In the genomic region with DNA sequence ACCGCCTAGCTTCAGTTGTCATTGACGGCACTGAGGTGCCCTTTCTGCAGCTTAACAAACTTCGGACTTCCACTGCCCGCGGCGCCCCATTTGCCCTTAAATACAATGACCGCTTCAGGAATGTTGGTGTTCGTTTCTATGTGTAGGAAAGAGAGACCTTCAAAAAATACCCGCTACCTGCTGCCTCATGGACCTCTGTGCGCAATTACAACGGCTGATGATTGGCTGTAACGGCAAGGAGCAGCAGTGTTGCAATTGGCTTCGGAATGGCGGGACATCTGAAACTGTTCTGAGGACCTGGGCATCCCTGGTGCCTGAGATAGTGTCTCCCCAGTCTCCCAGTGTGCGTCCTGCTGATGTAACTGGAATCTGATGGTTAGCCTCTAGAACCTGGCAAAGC, we compare ENCODE assay signal across 8 mouse cellular contexts. TPM values are rescaled to one million over a fixed set of nuclear protein-coding genes. Genes with fewer than 3 reads are reported as not detected.
DNase-seq lines count a peak whose midpoint lies in the region; ATAC-seq lines count a peak whose summit lies in the region.

No protein-coding gene starts in this region.

- H3K9me3 ChIP-seq in embryonic facial prominence, embryonic 14.5 days (ENCODE audit: control insufficient read depth, low read length): no peaks in the 10 kb centered on the region

- 2% methylated on average over 15 of the region's 15 CpGs for WGBS in embryonic facial prominence, embryonic 14.5 days

- H3K27me3 ChIP-seq in embryonic facial prominence, embryonic 14.5 days (replicated peaks; ENCODE audit: control insufficient read depth, insufficient read depth, low read length): 0 out of 2 replicates have a peak, but pooled peaks cover 3% of the 10 kb centered on the region

- intact Hi-C loops in heart, postnatal 10 days (cut with DNase I): loop anchor here (2.0 kb wide), 1 partner anchor 27 kb away; a partner anchor contains a TSS

- peak; percentile 46 to 71 for DNase-seq in spleen, postnatal 4 days (ENCODE audit: low spot score in 2 of 2)
- DNase-seq in spleen, adult 12 weeks (ENCODE audit: low spot score): no peak
- peak; percentile 35 for DNase-seq in embryonic facial prominence, embryonic 14.5 days (ENCODE audit: low spot score)
- DNase-seq in heart, postnatal 10 days: peak; percentile 30 to 52
- peak; percentile 28 to 42 for DNase-seq in layer of hippocampus, postnatal 14 days (ENCODE audit: low spot score in 2 of 2)
- peak; percentile 39 for DNase-seq in lung, postnatal 10 days
- DNase-seq in right cerebral cortex, postnatal 4 days: peak; percentile 33
- DNase-seq in urinary bladder, postnatal 36 days (ENCODE audit: low spot score in 2 of 2): no peak

- peak overlapping the region; percentile 78 for H3K4me3 ChIP-seq in embryonic facial prominence, embryonic 14.5 days (ENCODE audit: low read depth, low read length)

- ATAC-seq in embryonic facial prominence, embryonic 14.5 days (ENCODE audit: low read depth): peak; percentile 51; the same call in 1 of the 2 replicates

- H3K4me1 ChIP-seq in embryonic facial prominence, embryonic 14.5 days (ENCODE audit: control insufficient read depth, insufficient read depth, low read length): peaks cover 5% of the 10 kb centered on the region; the same call in 1 of the 2 replicates

- peak overlapping the region; percentile 96 for H3K4me2 ChIP-seq in embryonic facial prominence, embryonic 14.5 days (ENCODE audit: low read depth, low read length)

- peak overlapping the region; percentile 83 for H3K9ac ChIP-seq in embryonic facial prominence, embryonic 14.5 days (ENCODE audit: low read depth, low read length)

- peaks cover 9% of the 10 kb centered on the region; the same call in 1 of the 2 replicates for H3K36me3 ChIP-seq in embryonic facial prominence, embryonic 14.5 days (ENCODE audit: control insufficient read depth, insufficient read depth, low read length)

- H3K27ac ChIP-seq in embryonic facial prominence, embryonic 14.5 days (replicated peaks; ENCODE audit: low read depth, low read length): peak overlapping the region; percentile 45; the same call in 1 of the 2 replicates

RNA-seq across cellular contexts. Expression of a gene that starts 0.4 kb away (rescaled TPM):
- polyA plus RNA-seq in embryonic facial prominence, embryonic 14.5 days (2014; fragmentation: Nextera tagmentation; extraction: Ambion mirVana): 17.0 and 20.7 TPM in 2 replicates
- 1 to 10 TPM; 3.8 to 6.2 TPM for total RNA-seq in heart, postnatal 10 days (2021)
- 10 to 100 TPM; 10.6 to 10.7 TPM for total RNA-seq in layer of hippocampus, postnatal 14 days (2021)

RNA-seq across cellular contexts. Expression of a gene that starts 15.6 kb away (rescaled TPM):
- 6.8 and 8.3 TPM in 2 replicates for polyA plus RNA-seq in embryonic facial prominence, embryonic 14.5 days (2014; fragmentation: Nextera tagmentation; extraction: Ambion mirVana)
- 1 to 10 TPM; 4.7 TPM for total RNA-seq in heart, postnatal 10 days (2021)
- total RNA-seq in layer of hippocampus, postnatal 14 days (2021): 1 to 10 TPM; 3.4 to 4.2 TPM

RNA-seq across cellular contexts. Expression of a gene that starts 26.7 kb away (rescaled TPM):
- polyA plus RNA-seq in embryonic facial prominence, embryonic 14.5 days (2014; fragmentation: Nextera tagmentation; extraction: Ambion mirVana): 7.1 and 7.6 TPM in 2 replicates
- 1 to 10 TPM; 2.7 to 3.0 TPM for total RNA-seq in heart, postnatal 10 days (2021)
- total RNA-seq in layer of hippocampus, postnatal 14 days (2021): 1 to 10 TPM; 7.3 to 8.1 TPM

RNA-seq across cellular contexts. Expression of a gene that starts 28.8 kb away (rescaled TPM):
- 5.6 and 6.7 TPM in 2 replicates for polyA plus RNA-seq in embryonic facial prominence, embryonic 14.5 days (2014; fragmentation: Nextera tagmentation; extraction: Ambion mirVana)
- total RNA-seq in heart, postnatal 10 days (2021): 1 to 10 TPM; 4.7 to 5.7 TPM
- total RNA-seq in layer of hippocampus, postnatal 14 days (2021): 1 to 10 TPM; 6.1 to 7.4 TPM

RNA-seq across cellular contexts. Expression of a gene that starts 35.3 kb away (rescaled TPM):
- 5.7 and 5.9 TPM in 2 replicates for polyA plus RNA-seq in embryonic facial prominence, embryonic 14.5 days (2014; fragmentation: Nextera tagmentation; extraction: Ambion mirVana)
- total RNA-seq in heart, postnatal 10 days (2021): 1 to 10 TPM; 2.9 to 3.2 TPM
- total RNA-seq in layer of hippocampus, postnatal 14 days (2021): 1 to 10 TPM; 2.7 to 3.2 TPM

Comparison
In these comparisons a context has a peak if more than half of its experiments do, and no peak if none do; other contexts are left out.
1. DNase-seq: peak in spleen, postnatal 4 days (2 of 2), embryonic facial prominence, embryonic 14.5 days (single experiment), heart, postnatal 10 days (2 of 2), layer of hippocampus, postnatal 14 days (2 of 2), lung, postnatal 10 days (single experiment) and right cerebral cortex, postnatal 4 days (single experiment); none in spleen, adult 12 weeks (single experiment) and urinary bladder, postnatal 36 days (0 of 2).